Mouse (Mus musculus) brown adipose tissue, adult 24 weeks (tissue): ENCODE results near the gene B830017H08Rik. TPM values are rescaled to one million over a fixed set of nuclear protein-coding genes. Genes with fewer than 3 reads are reported as not detected.
A peak's percentile ranks its signal among the peaks of the same experiment; 100 is the strongest.

Experiments used
- H3K27ac ChIP-seq: fragments of 200-500 bp; replicated peaks from 2 replicates; pipeline ENCODE4 v1.5.1; 2012; ENCODE audit warnings: low read depth, mild to moderate bottlenecking, low read length
- H3K4me1 ChIP-seq: fragments of 200-500 bp; 2 replicates; pipeline ENCODE4 v1.6.1; 2012; ENCODE audit warnings: low read length, mixed read lengths; ENCODE audit not compliant: control insufficient read depth, insufficient read depth, insufficient read length
- H3K4me3 ChIP-seq: fragments of 200-500 bp; 2 replicates; pipeline ENCODE4 v1.5.1; 2012; ENCODE audit warnings: low read depth, mild to moderate bottlenecking, low read length, moderate library complexity; ENCODE audit not compliant: insufficient read depth
- polyA plus RNA-seq: library from polyadenylated mRNA; stranded (reverse); fragments of >200 nt; gene quantifications from 2 replicates; pipeline ENCODE4 v1.2.4, GENCODE M21; 2012; ENCODE audit not compliant: missing spikeins, insufficient read depth, insufficient read length

Gene B830017H08Rik
- polyA plus RNA-seq, 1 experiment, result not detected

- Histone ChIP-seq H3K27ac (no peak overlapping the region), H3K4me1 (no peaks in the 10 kb centered on the region), H3K4me3 (no peak overlapping the region)
Measured at GRCm38 (mm10) chr16:17830385-17831178, 2.3 kb upstream of the B830017H08Rik start.

- H3K4me1 ChIP-seq, result no peaks in the 10 kb centered on the region
Measured at GRCm38 (mm10) chr16:17831781-17832180, 1.1 kb upstream of the B830017H08Rik start.

DNA sequence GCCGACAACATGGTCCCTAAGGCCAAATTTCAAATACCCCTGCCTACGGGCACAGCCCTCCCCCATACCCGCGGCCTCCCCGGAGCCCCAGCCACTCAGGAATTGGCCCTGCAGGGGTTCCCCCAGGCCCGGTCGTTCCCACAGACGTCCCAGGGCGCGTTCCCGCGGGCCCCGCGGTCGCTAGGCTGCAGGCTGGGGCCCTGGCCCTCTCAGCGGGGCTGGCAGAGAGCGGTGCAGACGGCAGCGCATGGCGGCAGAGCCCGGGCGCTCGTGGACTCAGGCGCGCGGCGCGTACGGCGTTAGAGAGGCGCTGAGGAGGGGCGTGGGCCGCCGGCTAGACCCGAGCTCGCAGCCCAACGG is 380 bp downstream of the B830017H08Rik start:
- Histone ChIP-seq H3K4me3 (peak overlapping the region; percentile 42), H3K27ac (no peak overlapping the region), H3K4me1 (no peaks in the 10 kb centered on the region)

More at GRCm38 (mm10) chr16:17831781-17832180, 1.1 kb upstream of the B830017H08Rik start:
- Histone ChIP-seq H3K27ac (no peak overlapping the region), H3K4me3 (no peak overlapping the region)

- Histone ChIP-seq H3K27ac (no peak overlapping the region), H3K4me3 (peak overlapping the region; percentile 42)
Measured at GRCm38 (mm10) chr16:17833681-17834399, 919 bp downstream of the B830017H08Rik start.

DNA sequence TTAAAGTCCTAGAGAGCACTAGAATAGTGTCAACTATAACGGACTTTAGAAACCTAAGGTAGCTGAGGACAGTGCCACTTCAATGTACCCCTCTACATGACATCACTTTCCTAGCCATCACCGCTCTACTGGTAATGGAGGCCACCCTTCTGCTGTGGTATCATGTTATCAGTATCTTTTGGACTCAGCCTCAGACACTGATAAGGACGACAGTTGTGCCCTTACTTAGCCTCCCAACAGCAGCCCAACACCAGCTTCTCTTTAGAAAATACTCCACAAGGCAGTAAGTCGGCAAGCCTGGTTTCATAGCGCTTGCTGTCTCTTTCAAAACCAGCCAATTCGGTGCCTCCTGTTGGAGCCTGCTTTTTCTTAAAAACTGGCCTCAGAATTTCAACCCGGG is 1.6 kb downstream of the B830017H08Rik start:
- H3K4me3 ChIP-seq, result no peak overlapping the region

More at GRCm38 (mm10) chr16:17833681-17834399, 919 bp downstream of the B830017H08Rik start:
- no peaks in the 10 kb centered on the region for H3K4me1 ChIP-seq

GRCm38 (mm10) chr16:17835481-17835880 is 2.6 kb downstream of the B830017H08Rik start:
- Histone ChIP-seq H3K27ac (no peak overlapping the region), H3K4me3 (no peak overlapping the region), H3K4me1 (no peaks in the 10 kb centered on the region)

More for the DNA sequence above, 1.6 kb downstream of the B830017H08Rik start:
- Histone ChIP-seq H3K27ac (no peak overlapping the region), H3K4me1 (no peaks in the 10 kb centered on the region)

GRCm38 (mm10) chr16:17838051-17838450 is 5.1 kb downstream of the B830017H08Rik start, which contains the start of gene Car15:
Gene Car15, minus strand, starts transcription at chr16:17838364.
- H3K4me3 ChIP-seq, result no peak within 1 kb of the TSS
- H3K4me1 ChIP-seq, result no peaks in the 10 kb centered on the region
- H3K27ac ChIP-seq, result no peak within 1 kb of the TSS

DNA sequence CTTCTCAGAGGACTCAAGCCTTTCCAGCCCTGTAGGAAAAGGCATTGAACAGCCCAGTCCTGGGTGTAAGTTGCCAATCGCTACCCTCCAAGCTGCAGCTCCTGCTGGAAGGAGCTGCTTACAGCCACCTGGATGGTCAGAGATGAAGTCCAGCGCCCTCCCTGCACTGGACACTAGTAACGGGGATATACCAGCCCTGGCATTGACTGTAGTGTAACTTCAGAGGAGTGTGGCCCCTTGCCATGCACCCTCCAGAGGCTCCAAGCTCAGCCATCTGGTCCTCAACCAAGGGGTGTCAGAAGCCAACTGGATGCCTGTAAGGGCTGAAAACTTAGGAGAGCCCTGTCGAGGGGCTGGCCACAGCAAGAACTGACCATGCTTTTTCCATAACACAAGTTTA is 7.1 kb downstream of the B830017H08Rik start:
- Histone ChIP-seq H3K27ac (no peak overlapping the region), H3K4me1 (no peaks in the 10 kb centered on the region), H3K4me3 (no peak overlapping the region)

DNA sequence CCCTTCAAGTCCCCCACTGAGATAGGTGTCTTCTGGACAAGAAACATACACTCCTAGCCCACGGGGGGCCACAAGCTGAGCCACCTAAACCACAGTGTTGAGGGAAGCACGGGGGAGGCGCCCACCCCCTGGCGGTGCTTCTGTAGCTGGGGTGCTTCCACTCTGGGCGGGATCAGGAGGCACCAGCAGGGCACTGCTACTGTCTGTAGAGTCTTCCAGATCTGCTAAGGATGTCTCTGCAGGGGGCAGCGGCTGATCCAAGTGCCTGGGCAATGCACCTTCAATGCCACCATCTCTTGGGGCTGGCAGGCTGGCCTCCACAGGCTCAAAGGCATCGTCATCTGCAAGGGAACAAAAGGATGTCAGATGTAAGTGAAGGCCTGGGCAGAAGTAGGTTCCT is 9.5 kb downstream of the B830017H08Rik start:
- Histone ChIP-seq H3K4me3 (no peak overlapping the region), H3K4me1 (no peaks in the 10 kb centered on the region), H3K27ac (no peak overlapping the region)

GRCm38 (mm10) chr16:17843701-17844365 is 10.9 kb downstream of the B830017H08Rik start:
- Histone ChIP-seq H3K4me3 (no peak overlapping the region), H3K4me1 (no peaks in the 10 kb centered on the region), H3K27ac (no peak overlapping the region)

DNA sequence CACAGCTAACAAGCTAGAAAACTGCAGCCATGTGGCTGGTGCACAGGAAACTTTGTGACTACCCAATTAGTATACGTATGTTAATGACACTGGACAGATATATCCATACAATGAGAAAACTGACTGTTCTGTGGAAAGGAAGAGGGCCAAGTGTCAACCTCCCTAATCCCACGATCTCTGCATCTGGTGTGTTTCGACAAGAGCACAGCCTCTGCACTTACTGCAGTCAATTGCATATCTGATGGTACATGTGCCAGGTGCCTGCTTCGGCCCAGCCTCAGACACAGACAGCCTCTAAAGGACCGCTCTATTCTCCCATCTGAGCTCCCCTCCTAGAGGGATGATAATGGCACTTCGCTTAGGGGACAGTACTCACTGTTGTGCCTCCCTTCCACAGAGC is 15.5 kb downstream of the B830017H08Rik start:
- no peak overlapping the region for H3K4me3 ChIP-seq
- H3K27ac ChIP-seq, result no peak overlapping the region
- H3K4me1 ChIP-seq, result no peaks in the 10 kb centered on the region

GRCm38 (mm10) chr16:17848928-17849327 is 16.0 kb downstream of the B830017H08Rik start:
- Histone ChIP-seq H3K4me1 (no peaks in the 10 kb centered on the region), H3K4me3 (no peak overlapping the region), H3K27ac (no peak overlapping the region)

- Histone ChIP-seq H3K4me3 (no peak overlapping the region), H3K4me1 (no peaks in the 10 kb centered on the region), H3K27ac (no peak overlapping the region)
Measured at GRCm38 (mm10) chr16:17849486-17849885, 16.6 kb downstream of the B830017H08Rik start.

GRCm38 (mm10) chr16:17851331-17851730 is 18.4 kb downstream of the B830017H08Rik start:
- Histone ChIP-seq H3K4me1 (no peaks in the 10 kb centered on the region), H3K27ac (no peak overlapping the region), H3K4me3 (no peak overlapping the region)

- no peak overlapping the region for H3K27ac ChIP-seq
- H3K4me1 ChIP-seq, result no peaks in the 10 kb centered on the region
- H3K4me3 ChIP-seq, result no peak overlapping the region
Measured at GRCm38 (mm10) chr16:17851860-17852259, 18.9 kb downstream of the B830017H08Rik start.
